Mouse (Mus musculus) heart, postnatal 0 days (tissue): ENCODE data around the gene Ncor2.

Source experiments
- CTCF ChIP-seq: IDR thresholded peaks from 2 replicates; pipeline ENCODE4 v1.5.1; 2016; ENCODE audit warnings: antibody characterized with exemption, control low read depth, low read depth
- EP300 ChIP-seq: IDR thresholded peaks from 2 replicates; pipeline ENCODE4 v1.6.1; 2016; ENCODE audit warnings: antibody characterized with exemption, low read depth

GRCm38 (mm10) chr5:125223961-125224360 is 44.9 kb upstream of the Ncor2 start:
- TF ChIP-seq CTCF (no peak), EP300 (no peak)
